Mouse (Mus musculus) fibroblast of lung, adult 2 months (primary cell): ENCODE measurements around the gene Nln.

Source experiments
- DNase-seq: peaks from one replicate; pipeline ENCODE4 v3.0.0-alpha.2; 2011; ENCODE audit warnings: low read depth

Nln gene

DNA sequence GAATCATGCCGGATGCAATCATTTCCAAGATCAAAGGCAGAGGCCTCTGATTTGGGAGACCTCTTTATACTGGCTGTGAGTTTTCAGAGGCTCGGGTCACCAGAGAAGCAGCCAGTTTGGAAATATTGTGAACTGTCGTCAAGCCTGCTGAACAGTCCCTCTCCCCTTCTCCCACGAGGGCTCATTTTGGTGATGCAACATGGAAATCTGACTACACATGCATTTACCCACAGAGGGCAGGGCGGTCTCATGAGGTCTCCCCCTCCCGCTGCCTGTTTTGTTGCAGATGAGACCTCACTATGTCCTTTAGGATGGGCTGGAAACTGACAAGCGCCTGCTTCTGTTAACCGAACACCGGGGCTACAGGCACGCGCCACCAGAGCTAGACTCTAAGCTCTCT lies 95.4 kb downstream of the Nln start:
- no peak for DNase-seq

DNA sequence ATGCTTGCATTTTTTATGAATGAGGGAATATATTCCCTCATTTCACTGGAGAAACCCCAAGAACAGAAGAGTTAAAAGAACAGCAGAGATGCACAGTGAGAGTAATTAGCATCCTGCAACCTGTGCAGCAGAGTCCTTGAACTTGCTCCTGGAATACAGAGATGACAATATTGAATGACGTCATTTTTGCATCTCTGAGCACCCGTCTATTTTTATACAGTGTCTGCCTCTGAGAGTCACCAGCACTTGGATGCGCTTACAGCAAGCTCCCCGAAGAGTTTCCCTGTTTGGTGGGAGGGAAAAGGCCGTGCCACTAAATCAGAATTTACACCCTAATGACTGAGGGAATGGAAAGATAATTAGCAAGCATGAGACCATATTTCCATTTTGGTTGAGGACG lies 96.0 kb downstream of the Nln start:
- no peak for DNase-seq

DNA sequence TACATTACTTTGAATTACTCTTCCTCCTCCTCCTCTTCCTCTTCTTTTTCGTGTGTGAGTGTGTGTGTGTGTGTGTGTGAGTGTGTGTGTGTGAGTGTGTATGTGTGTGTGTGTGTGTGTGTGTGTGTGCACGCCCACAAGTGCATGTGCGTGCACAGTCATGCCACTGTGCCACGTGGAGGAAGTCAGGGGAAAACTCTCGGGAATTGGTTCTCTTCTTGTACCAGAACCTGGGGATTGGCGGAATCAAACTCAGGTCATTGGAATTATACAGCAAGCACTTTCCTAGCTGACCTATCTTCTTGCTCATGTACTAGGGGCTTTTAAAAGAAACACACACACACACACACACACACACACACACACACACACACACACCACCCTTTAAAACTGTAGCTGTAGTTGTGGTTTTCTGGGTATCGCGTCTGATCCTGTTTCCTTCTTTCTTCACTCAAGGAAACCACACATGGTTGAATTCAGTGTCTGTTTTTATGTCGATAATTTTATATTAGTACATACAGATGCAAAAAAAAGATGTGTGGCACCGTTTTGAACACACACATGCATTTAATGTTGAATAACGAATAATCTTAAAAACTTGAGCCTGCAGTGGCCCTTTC lies 97.1 kb downstream of the Nln start:
- no peak for DNase-seq

DNA sequence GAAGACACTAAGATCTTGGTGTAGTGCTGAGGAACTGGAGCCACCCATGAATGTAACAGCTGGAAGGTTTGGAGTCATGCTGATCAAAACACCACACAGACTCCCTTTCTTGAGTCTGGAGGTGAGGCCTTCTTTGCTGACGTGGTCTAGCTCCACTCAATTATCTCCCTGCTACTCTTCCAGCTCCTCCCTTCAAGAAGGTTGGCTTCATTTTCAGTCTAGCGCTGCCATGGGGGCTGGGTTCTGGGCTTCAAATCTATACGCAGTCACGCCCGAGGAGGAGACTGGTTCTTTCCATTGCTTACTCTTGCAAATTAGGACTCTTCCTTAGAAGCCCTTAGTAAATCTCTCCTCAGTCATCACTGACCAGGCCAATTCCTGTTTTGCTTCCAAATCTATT lies 98.1 kb downstream of the Nln start:
- DNase-seq: no peak

DNA sequence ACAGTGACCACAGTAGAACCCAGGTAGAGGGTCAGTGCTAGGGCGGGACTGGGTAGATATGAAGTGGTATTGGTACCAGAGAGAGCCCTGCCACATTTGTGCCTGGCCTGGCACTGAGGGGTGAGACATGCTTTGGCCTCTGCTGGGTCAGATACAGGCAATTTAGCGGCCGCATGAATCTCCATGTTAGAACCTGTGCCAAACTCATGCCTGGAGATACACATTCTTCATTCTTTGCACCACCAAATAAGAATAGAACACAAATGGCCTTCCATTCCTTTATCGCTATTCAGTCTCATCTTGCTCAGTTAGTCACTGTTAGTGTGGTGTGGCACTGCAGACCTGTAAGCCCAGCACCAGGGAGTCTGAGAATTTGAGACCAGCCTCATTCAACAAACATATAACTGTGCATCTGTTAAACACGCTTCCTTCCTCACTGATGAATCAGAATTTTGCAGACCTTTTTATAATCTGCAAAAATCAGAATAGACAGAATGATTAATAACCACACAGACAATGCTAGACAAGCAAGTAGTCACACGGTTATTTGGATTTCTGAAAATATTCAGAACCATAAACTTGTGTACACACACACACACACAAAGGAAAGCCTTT lies 104.1 kb downstream of the Nln start:
- DNase-seq: peak; percentile 25

DNA sequence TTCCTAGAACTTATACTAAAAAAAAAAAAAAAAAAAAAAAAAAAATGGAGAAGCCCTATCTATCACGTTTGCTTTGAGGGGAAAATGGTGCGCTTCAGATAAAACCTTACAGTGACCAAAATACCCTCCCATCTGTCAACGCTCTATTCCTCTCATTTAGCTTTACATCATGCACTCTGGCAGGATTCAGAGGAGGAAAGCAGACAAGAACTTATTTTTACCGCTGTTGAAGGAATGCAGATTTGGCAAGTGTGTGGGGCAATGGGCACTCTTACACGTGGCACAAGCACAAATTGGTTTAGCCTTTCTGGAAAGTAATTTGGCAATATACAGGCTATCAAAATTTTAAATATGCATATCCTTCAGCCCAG lies 115.3 kb downstream of the Nln start:
- DNase-seq: no peak

DNA sequence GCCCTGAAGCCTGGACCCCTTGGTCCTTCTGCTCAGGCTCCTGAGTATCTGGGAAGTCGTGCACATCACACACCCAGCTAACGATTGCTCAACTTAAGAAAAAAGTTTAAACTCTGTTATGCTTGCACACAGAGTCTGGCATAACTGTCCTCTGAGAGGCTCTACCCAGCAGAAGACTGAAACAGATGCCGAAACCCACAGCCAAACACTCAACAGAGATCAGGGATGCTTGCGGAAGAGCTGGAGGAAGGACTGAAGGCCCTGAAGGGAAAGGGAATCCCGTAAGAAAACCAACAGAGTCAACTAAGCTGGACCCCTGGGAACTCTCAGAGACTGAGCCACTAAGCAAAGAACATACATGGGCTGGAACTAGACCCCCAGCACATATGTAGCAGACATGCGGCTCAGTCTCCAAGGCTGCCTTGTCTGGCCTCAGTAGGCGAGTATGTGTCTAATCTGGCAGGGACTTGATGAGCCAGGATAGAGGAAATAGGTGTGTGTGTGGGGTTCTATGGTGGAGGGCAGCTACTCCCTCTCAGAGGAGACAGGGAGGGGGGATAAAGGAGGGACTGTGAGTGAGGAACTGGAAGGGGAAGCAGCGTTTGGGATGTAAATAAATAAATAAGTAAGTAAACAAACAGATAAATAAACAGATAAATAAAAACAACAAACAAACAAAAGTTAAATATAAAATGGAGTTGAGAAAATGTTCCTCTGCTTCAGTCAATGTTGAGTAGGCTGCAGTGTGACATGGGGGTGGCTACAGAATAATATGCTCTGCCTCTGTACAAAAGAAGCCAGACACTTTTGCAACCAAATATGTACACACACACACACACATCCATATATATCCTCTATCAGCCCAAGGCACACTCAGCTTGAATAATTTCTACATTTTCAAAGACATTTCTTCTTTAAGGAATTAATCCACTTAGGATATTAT lies 116.0 kb downstream of the Nln start:
- no peak for DNase-seq

DNA sequence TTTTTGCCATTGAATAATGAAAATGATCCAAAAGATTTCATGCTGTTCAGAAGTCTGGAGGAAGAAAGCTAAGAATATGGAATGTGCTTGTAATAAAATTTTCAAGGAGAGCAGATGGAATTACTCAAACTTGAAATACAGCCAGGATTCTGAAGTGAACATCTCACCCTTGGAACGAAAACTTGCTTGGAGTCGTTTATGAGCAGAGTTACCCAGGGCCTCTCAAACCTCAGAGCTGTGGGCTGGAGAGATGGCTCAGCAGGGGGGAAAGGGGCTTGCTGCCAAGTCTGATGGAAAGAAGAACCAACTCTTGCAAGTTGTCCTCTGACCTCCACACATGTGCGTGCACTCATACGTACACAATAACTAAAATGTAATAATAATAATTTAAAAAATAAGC lies 122.8 kb downstream of the Nln start:
- peak; percentile 80 for DNase-seq

DNA sequence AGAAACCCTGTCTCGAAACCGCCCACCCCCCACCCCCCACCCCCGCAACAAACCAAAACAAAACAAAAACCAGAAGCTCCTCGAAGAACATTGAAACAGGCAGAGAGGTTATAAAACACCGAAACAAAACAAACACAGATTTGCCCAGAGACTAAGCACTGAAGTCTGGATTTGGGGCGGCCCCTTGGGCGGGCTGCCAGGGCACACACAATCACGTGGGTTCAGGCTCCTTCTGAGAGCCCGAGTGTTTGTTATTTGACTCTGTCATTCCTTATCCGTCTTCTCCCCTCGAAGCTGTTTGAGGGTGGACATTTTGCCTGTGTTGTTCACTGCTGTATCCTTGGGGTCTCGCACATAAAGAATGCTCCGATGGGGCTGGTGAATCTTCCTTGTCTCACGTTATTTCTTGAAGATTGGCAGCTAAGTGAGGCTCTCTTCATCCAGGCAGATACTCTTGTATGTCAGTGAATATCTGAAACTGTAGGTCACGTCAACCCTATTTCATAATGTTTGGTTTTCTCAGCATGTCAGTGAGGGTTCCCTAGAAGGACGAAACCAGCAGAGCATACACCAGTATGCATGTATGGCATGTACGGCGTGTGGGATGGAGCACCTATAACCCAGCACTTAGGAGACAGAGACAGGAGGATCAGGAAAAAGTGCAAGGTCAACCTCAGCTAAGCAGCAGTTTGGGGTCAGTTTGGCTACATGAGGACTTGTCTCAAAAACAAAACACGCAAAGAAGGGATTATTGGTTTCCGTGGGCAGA lies 123.7 kb downstream of the Nln start:
- DNase-seq: no peak

DNA sequence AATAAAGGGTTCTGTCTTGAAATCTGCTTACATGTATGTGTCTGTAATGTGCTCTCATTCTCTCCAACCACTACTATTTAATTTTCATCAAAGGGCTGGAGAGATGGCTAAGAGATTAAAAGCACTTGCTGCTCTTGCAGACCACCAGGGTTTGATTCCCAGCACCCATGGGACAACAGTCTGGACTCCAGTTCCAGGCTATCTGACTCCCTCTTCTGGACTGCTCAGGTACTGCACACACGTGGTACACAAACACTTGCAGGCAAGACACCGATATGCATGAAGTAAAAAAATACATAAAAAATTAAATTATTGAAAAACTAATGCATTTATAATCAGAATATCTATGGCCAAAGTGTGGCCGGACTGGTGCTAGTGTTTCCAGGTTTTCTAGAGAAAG lies 127.0 kb downstream of the Nln start:
- no peak for DNase-seq

DNA sequence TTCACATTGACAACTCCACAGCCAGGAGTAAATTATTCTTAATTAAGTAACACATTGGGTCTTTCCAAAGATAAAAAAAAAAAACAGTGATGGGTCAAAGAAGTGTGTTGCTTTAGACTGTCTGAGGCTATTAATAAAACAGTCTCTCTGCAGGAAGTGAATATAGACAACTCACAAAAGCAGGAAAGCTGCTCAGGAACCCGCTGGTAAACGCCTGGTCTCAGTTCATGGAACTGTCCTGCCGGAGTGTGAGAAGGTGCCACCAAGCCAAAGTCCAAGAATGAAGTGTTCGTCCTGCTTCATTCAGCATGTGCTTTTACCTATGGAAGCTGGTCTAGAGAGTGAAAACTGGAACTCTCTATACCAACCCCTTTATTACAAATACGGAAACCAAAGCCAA lies 129.0 kb downstream of the Nln start:
- no peak for DNase-seq

DNA sequence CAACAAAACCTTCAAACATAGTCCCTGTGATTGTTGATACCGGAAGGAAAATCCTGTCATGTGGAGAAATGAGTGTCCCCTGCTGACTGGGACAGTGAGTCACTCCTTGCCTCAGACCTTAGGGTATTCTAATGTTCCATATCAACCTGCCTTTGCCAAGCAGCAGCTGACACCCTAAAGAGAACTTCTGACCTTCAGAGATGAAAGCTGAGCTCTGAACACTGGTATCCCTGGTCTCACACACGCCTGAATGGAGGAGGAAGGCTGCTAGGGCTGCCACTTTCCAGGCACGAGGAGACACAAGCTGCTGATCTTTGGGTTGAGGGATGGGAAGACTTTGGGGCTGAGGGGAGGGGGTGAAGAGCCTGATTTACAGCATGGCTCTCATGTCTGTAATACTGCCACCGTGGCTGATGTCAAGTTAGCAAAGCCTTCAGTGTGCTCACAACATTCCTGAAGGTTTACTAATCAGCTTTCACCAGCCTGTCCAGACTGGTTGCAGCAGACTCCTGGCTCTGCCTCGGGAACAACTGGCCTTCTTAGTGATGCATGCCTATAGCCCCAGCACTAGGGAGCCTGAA lies 131.0 kb downstream of the Nln start:
- peak; percentile 83 for DNase-seq

DNA sequence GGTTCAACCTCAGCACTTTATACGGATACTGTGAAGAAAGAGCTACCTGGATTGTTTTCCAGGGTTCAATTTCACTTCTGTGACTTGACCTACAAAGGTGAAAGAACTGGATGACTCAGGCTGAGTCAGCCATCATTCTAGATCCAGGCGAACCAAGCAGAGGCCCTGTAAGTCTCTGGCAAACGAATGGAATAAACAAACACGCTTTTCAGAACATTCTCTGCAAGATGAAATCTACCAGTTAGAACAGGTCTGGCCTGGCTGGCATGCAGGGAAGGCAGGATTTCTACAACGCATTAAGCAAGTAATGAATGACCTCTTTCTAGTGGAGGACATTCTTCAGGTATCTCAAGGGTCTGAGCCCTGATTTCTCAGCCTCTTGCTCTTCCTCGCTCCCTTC lies 131.6 kb downstream of the Nln start:
- peak; percentile 88 for DNase-seq

DNA sequence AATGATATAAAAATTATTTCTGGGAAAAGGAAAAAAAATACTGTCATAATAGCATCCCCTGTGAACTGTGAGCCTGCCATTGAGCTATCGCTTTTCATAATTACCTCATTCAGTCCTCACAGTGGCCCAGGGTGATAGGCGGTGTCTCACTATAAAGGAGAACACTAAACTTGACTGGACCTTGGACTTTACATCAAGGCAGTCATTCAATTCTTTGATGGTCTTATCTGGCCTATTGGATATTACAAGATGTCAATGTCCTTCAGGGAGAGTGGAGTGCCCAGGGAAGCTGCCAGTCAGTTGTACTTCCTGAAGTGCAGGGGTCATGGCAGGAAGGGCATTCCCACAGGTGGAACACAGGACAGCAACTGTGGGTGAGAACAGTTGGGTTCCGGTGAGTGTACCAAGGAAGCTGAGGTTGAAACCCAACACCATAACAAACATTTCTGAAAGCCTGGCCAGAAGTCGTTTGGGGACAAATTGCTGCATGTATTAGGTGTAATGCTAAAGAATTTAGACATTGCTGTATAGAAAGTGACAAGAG lies 133.2 kb downstream of the Nln start:
- DNase-seq: no peak

DNA sequence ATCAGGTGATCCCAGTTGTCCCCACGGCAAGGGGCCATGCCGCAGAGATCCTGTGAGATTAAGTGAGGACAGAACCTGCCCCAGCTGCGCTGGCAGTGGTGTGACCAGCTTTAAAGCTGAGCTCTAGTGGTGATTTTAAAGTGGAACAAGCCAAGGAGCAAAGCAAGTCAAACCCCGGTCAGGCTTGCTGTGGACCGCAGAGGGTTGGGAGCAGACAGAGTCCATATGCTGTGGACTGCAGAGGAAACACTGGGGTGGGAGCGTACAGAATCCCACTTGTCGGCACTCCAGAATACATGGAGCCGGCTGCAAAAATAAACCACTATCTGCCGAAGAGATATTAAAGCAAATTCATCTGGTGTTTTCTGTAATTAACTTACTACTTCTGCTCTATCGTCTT lies 134.3 kb downstream of the Nln start:
- no peak for DNase-seq

DNA sequence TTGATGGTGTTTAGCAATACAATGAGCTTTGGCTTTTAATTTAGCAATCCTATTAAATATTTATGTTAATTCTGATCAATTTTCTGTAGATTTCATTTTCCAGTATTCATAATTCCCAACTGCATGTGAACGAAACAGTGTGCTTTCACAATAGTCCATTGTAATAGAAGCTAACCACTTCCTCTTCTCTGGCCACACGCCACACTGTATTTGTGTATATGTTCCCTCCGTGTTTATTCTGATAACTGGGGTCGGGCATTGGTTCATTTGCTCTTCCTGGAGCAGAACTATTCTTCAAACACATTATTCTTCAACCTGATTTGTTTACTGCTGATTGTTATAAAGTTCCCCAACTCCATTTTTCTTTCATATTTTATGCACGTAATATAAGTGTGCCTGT lies 135.4 kb downstream of the Nln start:
- no peak for DNase-seq
